Mouse (Mus musculus): ENCODE results near the gene Espn.

Espn gene

GRCm38 (mm10) chr4:152125161-152126025 is 26.8 kb downstream of the Espn start:
- DNase-seq, result no peak

GRCm38 (mm10) chr4:152124361-152124961 is 27.7 kb downstream of the Espn start:
- no peak for DNase-seq

GRCm38 (mm10) chr4:152121183-152121505 is 31.0 kb downstream of the Espn start:
- no peak for DNase-seq

- DNase-seq, result peak; percentile 58
Measured at GRCm38 (mm10) chr4:152120311-152121182, 31.6 kb downstream of the Espn start.

- DNase-seq, result no peak
Measured at GRCm38 (mm10) chr4:152119396-152120292, 32.5 kb downstream of the Espn start.

GRCm38 (mm10) chr4:152117538-152117937 is 34.6 kb downstream of the Espn start:
- DNase-seq, result no peak

- DNase-seq, result peak; percentile 70
Measured at GRCm38 (mm10) chr4:152115921-152116612, 36.1 kb downstream of the Espn start, which contains the start of gene Tnfrsf25. Gene Tnfrsf25 (plus strand): TSS chr4:152115934.

- no peak for DNase-seq
Measured at GRCm38 (mm10) chr4:152114080-152114479, 38.1 kb downstream of the Espn start.

GRCm38 (mm10) chr4:152112329-152112728 is 39.8 kb downstream of the Espn start:
- DNase-seq, result no peak

- no peak for DNase-seq
Measured at GRCm38 (mm10) chr4:152110689-152111088, 41.5 kb downstream of the Espn start.

- no peak for DNase-seq
Measured at GRCm38 (mm10) chr4:152109509-152109908, 42.7 kb downstream of the Espn start.

- DNase-seq, result no peak
Measured at GRCm38 (mm10) chr4:152108673-152109072, 43.5 kb downstream of the Espn start.

- no peak for DNase-seq
Measured at GRCm38 (mm10) chr4:152107971-152108509, 44.1 kb downstream of the Espn start.

GRCm38 (mm10) chr4:152107493-152107892 is 44.7 kb downstream of the Espn start:
- no peak for DNase-seq

GRCm38 (mm10) chr4:152106746-152107145 is 45.4 kb downstream of the Espn start:
- no peak for DNase-seq

- DNase-seq, result peak; percentile 83
Measured at GRCm38 (mm10) chr4:152103025-152103424, 49.1 kb downstream of the Espn start.

GRCm38 (mm10) chr4:152101921-152102320 is 50.2 kb downstream of the Espn start:
- DNase-seq, result no peak

- no peak for DNase-seq
Measured at GRCm38 (mm10) chr4:152101081-152101653, 51.0 kb downstream of the Espn start.

GRCm38 (mm10) chr4:152100541-152100940 is 51.6 kb downstream of the Espn start:
- DNase-seq, result no peak

GRCm38 (mm10) chr4:152097911-152098799 is 54.0 kb downstream of the Espn start:
- no peak for DNase-seq

Measured in thymus, postnatal 25 days (tissue).